Mouse (Mus musculus): ENCODE data around the gene Zfp446. TPM values are rescaled to one million over a fixed set of nuclear protein-coding genes. Genes with fewer than 3 reads are reported as not detected.
A peak's percentile ranks its signal among the peaks of the same experiment; 100 is the strongest.

The Zfp446 gene
- polyA plus RNA-seq, 1 experiment from 2014 or later: 10.4 TPM

DNA sequence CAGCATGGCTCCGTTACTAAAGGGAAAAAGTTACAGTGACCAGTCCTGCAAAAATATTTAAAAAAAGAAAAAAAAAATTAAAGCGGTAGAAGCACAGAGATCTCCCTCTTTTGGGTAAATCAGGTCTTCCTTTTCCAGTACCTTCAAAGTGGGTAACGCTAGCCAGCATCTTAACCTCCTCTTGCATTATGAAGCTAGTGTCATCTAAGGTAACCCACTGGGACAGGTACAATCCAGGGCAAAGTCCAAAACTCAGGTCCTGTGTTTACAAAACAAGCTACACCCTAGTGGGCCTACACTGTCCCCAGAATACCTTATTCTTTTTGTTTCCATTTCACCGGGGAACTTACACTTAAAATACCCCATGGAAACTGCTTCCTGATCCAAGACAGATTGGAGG lies 36.0 kb downstream of the Zfp446 start:
- 68% methylated on average over 4 of the region's 4 CpGs for WGBS
- no peaks in the 10 kb centered on the region for H3K27me3 ChIP-seq (ENCODE audit: control insufficient read depth, insufficient read depth, low read depth, low read length)
- H3K4me1 ChIP-seq (replicated peaks; ENCODE audit: control insufficient read depth, insufficient read depth, low read length): 0 out of 2 replicates have a peak, but pooled peaks cover 6% of the 10 kb centered on the region
- no peak overlapping the region for H3K4me2 ChIP-seq (ENCODE audit: low read depth, low read length)
- no peak overlapping the region for H3K27ac ChIP-seq (ENCODE audit: low read length)
- no peak overlapping the region for H3K4me3 ChIP-seq (ENCODE audit: low read length)
- ATAC-seq (ENCODE audit: low read depth): no peak
- no peaks in the 10 kb centered on the region for H3K9me3 ChIP-seq (ENCODE audit: control insufficient read depth, low read length)
- H3K9ac ChIP-seq (ENCODE audit: low read length): no peak overlapping the region
- no peaks in the 10 kb centered on the region for H3K36me3 ChIP-seq (ENCODE audit: control insufficient read depth, insufficient read depth, low read length)

DNA sequence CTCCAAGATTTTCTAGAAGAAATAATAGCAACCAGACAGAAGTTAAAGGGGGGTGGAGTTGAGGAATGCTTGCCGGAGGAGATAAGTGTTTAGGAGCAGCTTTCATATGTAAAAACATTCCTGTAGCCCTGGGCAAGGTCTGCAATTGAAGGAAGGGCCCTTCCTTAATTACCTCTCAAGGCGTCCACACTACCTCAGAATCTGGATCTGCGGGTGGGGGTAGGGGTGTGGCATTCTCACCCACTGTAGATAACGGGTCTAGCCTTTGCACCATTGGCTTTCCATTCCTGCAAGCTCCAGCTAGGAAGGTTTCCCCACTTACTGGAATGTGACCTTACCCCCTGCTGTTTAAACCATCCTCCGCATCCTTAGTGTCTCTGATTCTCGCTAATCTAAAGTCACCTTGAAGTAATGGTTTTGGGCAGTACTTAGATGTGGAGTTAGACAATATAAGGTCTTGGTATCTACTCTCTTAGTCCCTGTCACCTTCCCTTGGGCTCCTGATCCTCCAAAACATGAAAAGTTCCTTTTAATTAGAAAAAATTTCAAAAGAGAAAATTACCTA lies 36.7 kb downstream of the Zfp446 start:
- Histone ChIP-seq H3K4me2 (ENCODE audit: low read depth, low read length) (no peak overlapping the region), H3K36me3 (ENCODE audit: control insufficient read depth, insufficient read depth, low read length) (no peaks in the 10 kb centered on the region), H3K9me3 (ENCODE audit: control insufficient read depth, low read length) (no peaks in the 10 kb centered on the region), H3K9ac (ENCODE audit: low read length) (no peak overlapping the region), H3K4me3 (ENCODE audit: low read length) (no peak overlapping the region), H3K4me1 (replicated peaks; ENCODE audit: control insufficient read depth, insufficient read depth, low read length) (0 out of 2 replicates have a peak, but pooled peaks cover 3% of the 10 kb centered on the region), H3K27me3 (ENCODE audit: control insufficient read depth, insufficient read depth, low read depth, low read length) (no peaks in the 10 kb centered on the region), H3K27ac (ENCODE audit: low read length) (no peak overlapping the region)
- 39% methylated on average over 6 of the region's 6 CpGs for WGBS
- no peak for ATAC-seq (ENCODE audit: low read depth)

- H3K27me3 ChIP-seq (ENCODE audit: control insufficient read depth, insufficient read depth, low read depth, low read length): no peaks in the 10 kb centered on the region
- H3K4me3 ChIP-seq (ENCODE audit: low read length): no peak overlapping the region
- H3K4me2 ChIP-seq (ENCODE audit: low read depth, low read length): no peak overlapping the region
- H3K27ac ChIP-seq (ENCODE audit: low read length): no peak overlapping the region
- H3K4me1 ChIP-seq (replicated peaks; ENCODE audit: control insufficient read depth, insufficient read depth, low read length): 0 out of 2 replicates have a peak, but pooled peaks cover 3% of the 10 kb centered on the region
- 73% methylated on average over 1 of the region's 1 CpGs for WGBS
- H3K9me3 ChIP-seq (ENCODE audit: control insufficient read depth, low read length): no peaks in the 10 kb centered on the region
- no peak overlapping the region for H3K9ac ChIP-seq (ENCODE audit: low read length)
- no peaks in the 10 kb centered on the region for H3K36me3 ChIP-seq (ENCODE audit: control insufficient read depth, insufficient read depth, low read length)
- no peak for ATAC-seq (ENCODE audit: low read depth)
Observed at GRCm38 (mm10) chr7:13015217-13015616, 37.6 kb downstream of the Zfp446 start.

- Histone ChIP-seq H3K4me2 (ENCODE audit: low read depth, low read length) (peak overlapping the region; percentile 96), H3K27ac (ENCODE audit: low read length) (peak overlapping the region; percentile 100), H3K4me3 (ENCODE audit: low read length) (peak overlapping the region; percentile 93), H3K36me3 (ENCODE audit: control insufficient read depth, insufficient read depth, low read length) (peaks cover 22% of the 10 kb centered on the region), H3K4me1 (replicated peaks; ENCODE audit: control insufficient read depth, insufficient read depth, low read length) (peaks cover 20% of the 10 kb centered on the region), H3K9ac (ENCODE audit: low read length) (peak overlapping the region; percentile 96), H3K27me3 (ENCODE audit: control insufficient read depth, insufficient read depth, low read depth, low read length) (no peaks in the 10 kb centered on the region), H3K9me3 (ENCODE audit: control insufficient read depth, low read length) (no peaks in the 10 kb centered on the region)
- peak; percentile 70 for ATAC-seq (ENCODE audit: low read depth)
- WGBS: 3% methylated on average over 31 of the region's 31 CpGs
Observed at GRCm38 (mm10) chr7:13022773-13023535, 45.3 kb downstream of the Zfp446 start.

GRCm38 (mm10) chr7:13023928-13024731 lies 46.5 kb downstream of the Zfp446 start:
- WGBS: under 1% methylated on average over 83 of the region's 95 CpGs
- H3K36me3 ChIP-seq (ENCODE audit: control insufficient read depth, insufficient read depth, low read length): peaks cover 34% of the 10 kb centered on the region
- peak overlapping the region; percentile 96 for H3K4me2 ChIP-seq (ENCODE audit: low read depth, low read length)
- peaks cover 20% of the 10 kb centered on the region for H3K4me1 ChIP-seq (replicated peaks; ENCODE audit: control insufficient read depth, insufficient read depth, low read length)
- peak; percentile 89 for ATAC-seq (ENCODE audit: low read depth)
- peak overlapping the region; percentile 93 for H3K4me3 ChIP-seq (ENCODE audit: low read length)
- no peaks in the 10 kb centered on the region for H3K27me3 ChIP-seq (ENCODE audit: control insufficient read depth, insufficient read depth, low read depth, low read length)
- H3K27ac ChIP-seq (ENCODE audit: low read length): peak overlapping the region; percentile 100
- H3K9ac ChIP-seq (ENCODE audit: low read length): peak overlapping the region; percentile 96
- H3K9me3 ChIP-seq (ENCODE audit: control insufficient read depth, low read length): no peaks in the 10 kb centered on the region

GRCm38 (mm10) chr7:13024805-13025204 lies 47.2 kb downstream of the Zfp446 start:
- Histone ChIP-seq H3K9ac (ENCODE audit: low read length) (peak overlapping the region; percentile 96), H3K4me2 (ENCODE audit: low read depth, low read length) (peak overlapping the region; percentile 96), H3K4me1 (replicated peaks; ENCODE audit: control insufficient read depth, insufficient read depth, low read length) (peaks cover 20% of the 10 kb centered on the region), H3K36me3 (ENCODE audit: control insufficient read depth, insufficient read depth, low read length) (peaks cover 41% of the 10 kb centered on the region), H3K27ac (ENCODE audit: low read length) (peak overlapping the region; percentile 100), H3K27me3 (ENCODE audit: control insufficient read depth, insufficient read depth, low read depth, low read length) (no peaks in the 10 kb centered on the region), H3K4me3 (ENCODE audit: low read length) (peak overlapping the region; percentile 93), H3K9me3 (ENCODE audit: control insufficient read depth, low read length) (no peaks in the 10 kb centered on the region)
- WGBS: under 1% methylated on average over 33 of the region's 44 CpGs
- ATAC-seq (ENCODE audit: low read depth): peak; percentile 48

DNA sequence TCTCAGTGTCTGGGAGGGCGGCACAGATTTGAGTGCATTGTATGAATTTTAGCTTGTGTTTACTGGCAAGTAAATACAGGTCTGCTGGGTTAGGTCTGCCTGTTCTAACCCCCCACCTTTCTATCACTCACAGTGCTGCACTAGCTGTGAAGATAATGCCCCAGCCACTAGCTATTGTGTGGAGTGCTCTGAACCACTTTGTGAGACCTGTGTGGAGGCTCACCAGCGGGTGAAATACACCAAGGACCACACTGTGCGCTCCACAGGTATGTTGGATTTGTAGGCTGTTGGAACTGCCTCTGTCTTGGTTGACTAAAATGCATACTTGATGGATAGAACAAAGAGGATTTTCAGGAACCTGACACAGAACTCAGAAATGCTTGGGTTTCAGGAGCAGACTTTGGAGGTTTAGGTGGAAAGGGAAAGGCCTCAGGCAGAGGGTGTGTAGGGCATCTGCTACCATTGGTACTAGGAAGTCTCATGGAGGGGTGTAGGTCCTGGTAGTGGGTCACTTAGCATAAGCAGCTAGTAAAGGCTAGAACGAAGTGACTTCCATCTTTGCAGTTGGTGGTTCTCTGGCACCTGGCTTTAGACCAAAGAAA lies 48.0 kb downstream of the Zfp446 start:
- H3K27me3 ChIP-seq (ENCODE audit: control insufficient read depth, insufficient read depth, low read depth, low read length): no peaks in the 10 kb centered on the region
- WGBS: 22% methylated on average over 4 of the region's 4 CpGs
- ATAC-seq (ENCODE audit: low read depth): no peak
- peak overlapping the region; percentile 93 for H3K4me3 ChIP-seq (ENCODE audit: low read length)
- peak overlapping the region; percentile 96 for H3K4me2 ChIP-seq (ENCODE audit: low read depth, low read length)
- H3K9me3 ChIP-seq (ENCODE audit: control insufficient read depth, low read length): no peaks in the 10 kb centered on the region
- peaks cover 48% of the 10 kb centered on the region for H3K36me3 ChIP-seq (ENCODE audit: control insufficient read depth, insufficient read depth, low read length)
- peak overlapping the region; percentile 96 for H3K9ac ChIP-seq (ENCODE audit: low read length)
- peak overlapping the region; percentile 100 for H3K27ac ChIP-seq (ENCODE audit: low read length)
- H3K4me1 ChIP-seq (replicated peaks; ENCODE audit: control insufficient read depth, insufficient read depth, low read length): peaks cover 20% of the 10 kb centered on the region

GRCm38 (mm10) chr7:13028986-13029385 lies 51.3 kb downstream of the Zfp446 start:
- Histone ChIP-seq H3K4me3 (ENCODE audit: low read length) (no peak overlapping the region), H3K9me3 (ENCODE audit: control insufficient read depth, low read length) (no peaks in the 10 kb centered on the region), H3K36me3 (ENCODE audit: control insufficient read depth, insufficient read depth, low read length) (peaks cover 65% of the 10 kb centered on the region), H3K4me2 (ENCODE audit: low read depth, low read length) (no peak overlapping the region), H3K4me1 (replicated peaks; ENCODE audit: control insufficient read depth, insufficient read depth, low read length) (peaks cover 21% of the 10 kb centered on the region), H3K27me3 (ENCODE audit: control insufficient read depth, insufficient read depth, low read depth, low read length) (no peaks in the 10 kb centered on the region), H3K9ac (ENCODE audit: low read length) (no peak overlapping the region), H3K27ac (ENCODE audit: low read length) (no peak overlapping the region)
- 89% methylated on average over 4 of the region's 4 CpGs for WGBS
- no peak for ATAC-seq (ENCODE audit: low read depth)

DNA sequence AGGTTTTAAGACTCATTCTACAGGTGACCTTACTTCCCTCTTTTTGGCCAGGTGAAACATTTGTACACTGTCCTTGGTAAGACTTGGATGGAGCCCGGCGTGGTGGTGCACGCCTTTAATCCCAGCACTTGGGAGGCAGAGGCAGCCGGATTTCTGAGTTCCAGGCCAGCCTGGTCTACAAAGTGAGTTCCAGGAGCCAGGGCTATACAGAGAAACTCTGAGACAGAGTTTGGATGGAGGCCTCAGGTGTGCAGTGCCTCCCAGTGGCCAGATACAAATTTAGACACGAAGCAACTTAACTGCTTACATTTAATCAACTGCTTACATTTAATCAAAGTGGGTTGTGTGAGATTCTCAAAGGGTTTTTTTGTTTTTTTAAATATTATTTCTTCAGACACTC lies 53.4 kb downstream of the Zfp446 start:
- no peaks in the 10 kb centered on the region for H3K9me3 ChIP-seq (ENCODE audit: control insufficient read depth, low read length)
- H3K4me1 ChIP-seq (replicated peaks; ENCODE audit: control insufficient read depth, insufficient read depth, low read length): peaks cover 17% of the 10 kb centered on the region
- 61% methylated on average over 5 of the region's 5 CpGs for WGBS
- ATAC-seq (ENCODE audit: low read depth): no peak
- H3K27me3 ChIP-seq (ENCODE audit: control insufficient read depth, insufficient read depth, low read depth, low read length): no peaks in the 10 kb centered on the region
- no peak overlapping the region for H3K4me2 ChIP-seq (ENCODE audit: low read depth, low read length)
- H3K36me3 ChIP-seq (ENCODE audit: control insufficient read depth, insufficient read depth, low read length): peaks cover 70% of the 10 kb centered on the region
- H3K27ac ChIP-seq (ENCODE audit: low read length): no peak overlapping the region
- no peak overlapping the region for H3K9ac ChIP-seq (ENCODE audit: low read length)
- no peak overlapping the region for H3K4me3 ChIP-seq (ENCODE audit: low read length)
